Mouse (Mus musculus) heart, embryonic 10.5 days (tissue): ENCODE results near the gene Sars. TPM values are rescaled to one million over a fixed set of nuclear protein-coding genes. Genes with fewer than 3 reads are reported as not detected.
A peak's percentile ranks its signal among the peaks of the same experiment; 100 is the strongest.

Experiments
- DNase-seq: peaks from one replicate; pipeline ENCODE4 v3.0.0-alpha.2; 2017; ENCODE audit warnings: low spot score
- H3K27ac ChIP-seq: fragments of 300-500 bp; sonication (generic); 2 replicates; pipeline ENCODE4 v1.5.1; 2016; ENCODE audit warnings: mild to moderate bottlenecking
- H3K27me3 ChIP-seq: fragments of 300-500 bp; sonication (generic); 2 replicates; pipeline ENCODE4 v1.6.1; 2016; ENCODE audit warnings: mild to moderate bottlenecking; ENCODE audit not compliant: poor library complexity, insufficient read depth, severe bottlenecking
- H3K36me3 ChIP-seq: fragments of 300-500 bp; sonication (generic); 2 replicates; pipeline ENCODE4 v1.6.1; 2016; ENCODE audit warnings: mild to moderate bottlenecking, moderate library complexity
- H3K4me1 ChIP-seq: fragments of 300-500 bp; sonication (generic); 2 replicates; pipeline ENCODE4 v1.6.1; 2016; ENCODE audit warnings: mild to moderate bottlenecking
- H3K4me3 ChIP-seq: fragments of 300-500 bp; sonication (generic); 2 replicates; pipeline ENCODE4 v1.5.1; 2016; ENCODE audit warnings: mild to moderate bottlenecking, moderate library complexity
- H3K9me3 ChIP-seq: fragments of 300-500 bp; sonication (generic); 2 replicates; pipeline ENCODE4 v1.6.1; 2016; ENCODE audit warnings: mild to moderate bottlenecking, moderate library complexity
- WGBS: fragments of 180-500 bp; shearing (Covaris S2); methylation state at CpG from one replicate; pipeline ENCODE4 v1.1.7; 2016; 5-methylcytosine and 5-hydroxymethylcytosine counted together
- polyA plus RNA-seq: library from polyadenylated mRNA; unstranded; fragments of >200 nt; fragmentation: Nextera tagmentation; extraction: Ambion mirVana; gene quantifications from 2 replicates; pipeline ENCODE4 v1.2.1, GENCODE M21; 2016

Sars gene
- polyA plus RNA-seq = 106 and 130 TPM in 2 replicates

- H3K4me1 ChIP-seq = peaks cover 16% of the 10 kb centered on the region
- peak within 1 kb of the TSS; percentile 87 for H3K27ac ChIP-seq
- no peaks in the 10 kb centered on the region for H3K9me3 ChIP-seq
- no peaks in the 10 kb centered on the region for H3K27me3 ChIP-seq
- peak; percentile 96 for DNase-seq
- under 1% methylated on average over 41 of the region's 41 CpGs for WGBS
- H3K36me3 ChIP-seq = peaks cover 24% of the 10 kb centered on the region; the same call in 1 of the 2 replicates
- peak within 1 kb of the TSS; percentile 87 for H3K4me3 ChIP-seq
These were observed at the start of gene Sars for GRCm38 (mm10) chr3:108444698-108445365. Gene Sars (minus strand): TSS chr3:108445209.

GRCm38 (mm10) chr3:108489968-108490367, 45.0 kb upstream of the Sars start:
- DNase-seq = no peak
- Histone ChIP-seq H3K4me1 (0 out of 2 replicates have a peak, but pooled peaks cover 4% of the 10 kb centered on the region), H3K36me3 (no peaks in the 10 kb centered on the region), H3K9me3 (no peaks in the 10 kb centered on the region), H3K27me3 (no peaks in the 10 kb centered on the region), H3K27ac (no peak overlapping the region), H3K4me3 (no peak overlapping the region)
- WGBS = 39% methylated on average over 3 of the region's 3 CpGs

- Histone ChIP-seq H3K27ac (no peak overlapping the region), H3K27me3 (no peaks in the 10 kb centered on the region), H3K4me3 (no peak overlapping the region), H3K4me1 (no peaks in the 10 kb centered on the region), H3K36me3 (no peaks in the 10 kb centered on the region), H3K9me3 (no peaks in the 10 kb centered on the region)
- DNase-seq = no peak
- 84% methylated on average over 4 of the region's 4 CpGs for WGBS
These were observed 39.7 kb upstream of the Sars start for GRCm38 (mm10) chr3:108484749-108485148.

DNA sequence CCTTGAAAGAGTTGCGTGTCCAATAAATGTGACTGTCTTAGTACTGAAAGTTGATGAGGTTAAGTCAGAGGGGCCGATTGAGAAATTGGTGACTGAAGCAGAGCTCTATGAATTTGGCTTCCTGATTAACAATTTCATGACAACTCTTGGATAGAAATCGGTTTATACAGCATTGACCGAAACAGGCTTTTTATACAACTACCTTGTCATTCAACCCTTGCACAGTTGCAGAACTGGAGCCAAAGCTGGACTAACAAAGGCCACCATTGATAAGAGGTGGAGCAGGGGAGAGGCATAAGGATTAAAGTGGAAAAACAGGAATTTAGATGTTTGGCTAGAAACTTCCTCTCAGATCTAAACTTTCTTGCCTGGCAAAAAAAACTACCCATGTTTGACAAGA, 33.8 kb upstream of the Sars start:
- Histone ChIP-seq H3K4me3 (no peak overlapping the region), H3K27me3 (no peaks in the 10 kb centered on the region), H3K27ac (no peak overlapping the region), H3K9me3 (no peaks in the 10 kb centered on the region), H3K36me3 (no peaks in the 10 kb centered on the region), H3K4me1 (no peaks in the 10 kb centered on the region)
- DNase-seq = no peak
- 87% methylated on average over 4 of the region's 4 CpGs for WGBS

- Histone ChIP-seq H3K27me3 (no peaks in the 10 kb centered on the region), H3K36me3 (no peaks in the 10 kb centered on the region), H3K4me1 (no peaks in the 10 kb centered on the region), H3K27ac (no peak overlapping the region), H3K4me3 (no peak overlapping the region), H3K9me3 (no peaks in the 10 kb centered on the region)
- WGBS = 65% methylated on average over 14 of the region's 14 CpGs
- no peak for DNase-seq
These were observed 32.0 kb upstream of the Sars start for GRCm38 (mm10) chr3:108476761-108477619.

GRCm38 (mm10) chr3:108475496-108475895, 30.5 kb upstream of the Sars start:
- Histone ChIP-seq H3K27ac (no peak overlapping the region), H3K4me1 (no peaks in the 10 kb centered on the region), H3K9me3 (no peaks in the 10 kb centered on the region), H3K4me3 (no peak overlapping the region), H3K27me3 (no peaks in the 10 kb centered on the region), H3K36me3 (no peaks in the 10 kb centered on the region)
- DNase-seq = no peak
- 74% methylated on average over 5 of the region's 5 CpGs for WGBS

DNA sequence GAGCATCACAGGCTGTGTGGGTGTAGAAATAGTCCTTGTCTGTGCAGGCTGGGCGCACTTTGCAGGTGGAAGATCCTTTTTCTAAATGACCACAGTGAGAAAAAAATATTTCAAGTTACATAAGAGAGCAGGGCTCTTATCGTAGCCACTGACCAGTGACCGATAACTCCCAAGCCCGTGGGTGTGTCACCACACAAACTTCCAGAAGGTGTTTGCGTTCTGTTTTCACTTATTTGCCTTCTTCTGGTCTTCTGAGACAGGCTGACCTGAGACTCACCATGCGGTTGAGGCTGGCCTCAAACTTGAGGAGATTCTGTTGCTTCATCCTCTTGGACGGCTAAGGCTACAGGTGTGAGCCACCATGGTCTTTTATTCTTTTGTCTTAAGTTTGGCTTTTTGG, 30.0 kb upstream of the Sars start:
- H3K36me3 ChIP-seq = no peaks in the 10 kb centered on the region

DNA sequence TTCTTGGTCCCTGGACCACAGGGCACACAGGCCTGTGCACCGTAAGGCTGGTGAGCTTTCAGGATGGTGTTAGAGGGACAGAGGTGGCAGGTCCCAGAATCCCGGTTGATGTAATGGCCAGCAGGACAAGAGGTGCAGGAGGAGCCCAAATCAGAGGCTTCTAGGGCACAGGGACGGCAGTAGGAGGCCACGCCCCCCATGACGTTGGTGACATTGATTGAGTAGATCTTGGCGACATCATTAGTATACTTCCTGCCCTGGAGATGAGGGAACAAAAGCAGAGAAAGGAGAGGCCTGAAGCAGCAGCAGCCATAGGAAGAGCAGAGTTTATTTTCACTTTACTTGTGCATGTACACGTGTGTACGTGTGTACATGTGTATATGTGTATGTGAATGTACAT, 22.8 kb upstream of the Sars start:
- Histone ChIP-seq H3K27me3 (no peaks in the 10 kb centered on the region), H3K36me3 (no peaks in the 10 kb centered on the region), H3K27ac (no peak overlapping the region), H3K4me3 (no peak overlapping the region), H3K9me3 (no peaks in the 10 kb centered on the region), H3K4me1 (peaks cover 10% of the 10 kb centered on the region; the same call in 1 of the 2 replicates)
- WGBS = 52% methylated on average over 8 of the region's 8 CpGs
- DNase-seq = no peak

More for the DNA sequence above, 30.0 kb upstream of the Sars start:
- DNase-seq = no peak
- H3K27ac ChIP-seq = no peak overlapping the region
- no peaks in the 10 kb centered on the region for H3K27me3 ChIP-seq
- WGBS = 90% methylated on average over 7 of the region's 7 CpGs
- no peaks in the 10 kb centered on the region for H3K9me3 ChIP-seq
- H3K4me3 ChIP-seq = no peak overlapping the region
- no peaks in the 10 kb centered on the region for H3K4me1 ChIP-seq

DNA sequence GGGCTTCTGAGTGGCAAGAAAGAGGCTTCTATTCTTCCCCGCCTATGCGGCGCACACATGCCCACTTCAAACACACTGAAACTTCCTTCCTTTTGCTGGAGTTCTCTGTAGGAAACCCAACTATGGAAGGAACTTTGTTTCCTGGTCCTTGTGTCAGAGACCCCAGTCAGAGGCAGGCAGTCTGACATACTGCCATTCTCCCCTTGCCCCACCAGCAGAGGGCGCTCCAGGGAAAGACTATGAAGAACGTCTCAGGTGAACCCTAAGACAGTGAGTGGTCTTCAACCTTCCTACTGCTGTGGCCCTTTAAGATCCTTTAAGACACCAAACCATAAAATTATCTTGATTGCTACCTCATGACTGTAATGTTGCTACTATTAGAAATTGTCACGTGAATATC, 21.4 kb upstream of the Sars start:
- H3K27ac ChIP-seq = no peak overlapping the region
- H3K36me3 ChIP-seq = no peaks in the 10 kb centered on the region
- 90% methylated on average over 6 of the region's 6 CpGs for WGBS
- H3K27me3 ChIP-seq = no peaks in the 10 kb centered on the region
- H3K4me3 ChIP-seq = no peak overlapping the region
- peaks cover 10% of the 10 kb centered on the region; the same call in 1 of the 2 replicates for H3K4me1 ChIP-seq
- no peaks in the 10 kb centered on the region for H3K9me3 ChIP-seq
- DNase-seq = no peak

GRCm38 (mm10) chr3:108458866-108459265, 13.9 kb upstream of the Sars start:
- H3K9me3 ChIP-seq = no peaks in the 10 kb centered on the region
- peak overlapping the region; percentile 36 for H3K4me3 ChIP-seq
- H3K4me1 ChIP-seq = peaks cover 9% of the 10 kb centered on the region
- 28% methylated on average over 10 of the region's 10 CpGs for WGBS
- no peaks in the 10 kb centered on the region for H3K27me3 ChIP-seq
- no peak for DNase-seq
- H3K36me3 ChIP-seq = no peaks in the 10 kb centered on the region
- peak overlapping the region; percentile 56; the same call in 1 of the 2 replicates for H3K27ac ChIP-seq

GRCm38 (mm10) chr3:108458380-108458779, 13.4 kb upstream of the Sars start:
- Histone ChIP-seq H3K9me3 (no peaks in the 10 kb centered on the region), H3K27me3 (no peaks in the 10 kb centered on the region), H3K27ac (peak overlapping the region; percentile 56), H3K4me1 (peaks cover 9% of the 10 kb centered on the region), H3K36me3 (no peaks in the 10 kb centered on the region), H3K4me3 (peak overlapping the region; percentile 36)
- 48% methylated on average over 14 of the region's 14 CpGs for WGBS
- DNase-seq = no peak

- Histone ChIP-seq H3K4me3 (no peak overlapping the region), H3K4me1 (peaks cover 9% of the 10 kb centered on the region), H3K27ac (no peak overlapping the region), H3K36me3 (no peaks in the 10 kb centered on the region), H3K9me3 (no peaks in the 10 kb centered on the region), H3K27me3 (no peaks in the 10 kb centered on the region)
- 65% methylated on average over 1 of the region's 1 CpGs for WGBS
- DNase-seq = no peak
These were observed 9.2 kb upstream of the Sars start for GRCm38 (mm10) chr3:108454172-108454571.

DNA sequence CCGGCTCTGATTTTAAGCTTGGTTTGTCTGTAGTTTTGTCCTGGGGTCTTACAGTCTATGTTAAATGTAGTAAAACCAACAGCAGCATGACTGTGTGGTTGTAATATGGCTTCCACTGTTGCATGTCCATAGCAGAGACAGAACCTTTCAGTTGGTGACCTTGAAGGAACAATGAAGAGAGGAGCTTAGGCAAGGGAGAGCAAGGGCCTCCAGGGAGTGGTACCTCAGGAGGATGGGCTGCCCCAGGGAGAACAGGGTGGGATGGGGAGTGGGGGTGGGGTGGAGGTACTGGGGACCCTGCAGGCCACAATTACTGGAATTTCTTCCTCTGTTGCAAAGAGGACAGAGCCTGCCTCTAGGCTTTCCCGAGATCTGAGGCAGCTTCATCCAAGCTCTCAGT, 7.0 kb upstream of the Sars start:
- DNase-seq = no peak
- H3K4me3 ChIP-seq = no peak overlapping the region
- no peaks in the 10 kb centered on the region for H3K9me3 ChIP-seq
- 81% methylated on average over 2 of the region's 2 CpGs for WGBS
- H3K36me3 ChIP-seq = no peaks in the 10 kb centered on the region
- no peak overlapping the region for H3K27ac ChIP-seq
- no peaks in the 10 kb centered on the region for H3K4me1 ChIP-seq
- H3K27me3 ChIP-seq = no peaks in the 10 kb centered on the region
